Mouse (Mus musculus) v-Abl transformed pro-B cells (cell line): ENCODE data around the gene Rpn2.

Experiments
- in situ Hi-C, 2 experiments: fragments of 400-800 bp; cut with MboI; formaldehyde crosslinking; loops; one replicate each; pipeline ENCODE4 v1.15.1; 2025; ENCODE audit not compliant: unreplicated experiment in 2 of 2

Gene Rpn2

GRCm38 (mm10) chr2:157278717-157279415, at the start of gene Rpn2:
Gene Rpn2, plus strand, starts transcription at chr2:157279017.
- in situ Hi-C loops, result no loop called here

- in situ Hi-C loops, result no loop called here
Observed at GRCm38 (mm10) chr2:157235946-157236345, 42.9 kb upstream of the Rpn2 start.

GRCm38 (mm10) chr2:157245001-157245400, 33.8 kb upstream of the Rpn2 start:
- in situ Hi-C loops, result no loop called here

- in situ Hi-C loops, result no loop called here
Observed at GRCm38 (mm10) chr2:157245603-157246002, 33.2 kb upstream of the Rpn2 start.

GRCm38 (mm10) chr2:157248111-157248510, 30.7 kb upstream of the Rpn2 start:
- in situ Hi-C loops, result no loop called here

GRCm38 (mm10) chr2:157259720-157260119, 19.1 kb upstream of the Rpn2 start:
- in situ Hi-C loops, result loop anchor here in 1 of 2 experiments (10.0 kb wide), 1 partner anchor 45 kb away; no protein-coding TSS in a partner anchor

GRCm38 (mm10) chr2:157261930-157262329, 16.9 kb upstream of the Rpn2 start:
- in situ Hi-C loops, result loop anchor here in 1 of 2 experiments (10.0 kb wide), 1 partner anchor 47 kb away; no protein-coding TSS in a partner anchor

- in situ Hi-C loops, result loop anchor here in 1 of 2 experiments (10.0 kb wide), 1 partner anchor 48 kb away; no protein-coding TSS in a partner anchor
Observed at GRCm38 (mm10) chr2:157262506-157262905, 16.3 kb upstream of the Rpn2 start.

- in situ Hi-C loops, result loop anchor here in 1 of 2 experiments (10.0 kb wide), 1 partner anchor 48 kb away; no protein-coding TSS in a partner anchor
Observed at GRCm38 (mm10) chr2:157263101-157263500, 15.7 kb upstream of the Rpn2 start.

- in situ Hi-C loops, result loop anchor here in 1 of 2 experiments (10.0 kb wide), 1 partner anchor 49 kb away; no protein-coding TSS in a partner anchor
Observed at GRCm38 (mm10) chr2:157263832-157264231, 15.0 kb upstream of the Rpn2 start.

GRCm38 (mm10) chr2:157279416-157279800, 591 bp downstream of the Rpn2 start, which contains the start of gene Mroh8:
Gene Mroh8, minus strand, starts transcription at chr2:157279549.
- in situ Hi-C loops, result no loop called here

GRCm38 (mm10) chr2:157283321-157283720, 4.5 kb downstream of the Rpn2 start:
- in situ Hi-C loops, result loop anchor here in 1 of 2 experiments (10.0 kb wide), 1 partner anchor 159 kb away; no protein-coding TSS in a partner anchor

GRCm38 (mm10) chr2:157287542-157287941, 8.7 kb downstream of the Rpn2 start:
- in situ Hi-C loops, result loop anchor here (5.0 to 10.0 kb wide), 4 partner anchors 50 to 285 kb away; partner anchors contain the start of gene Blcap (in 2 of the 2)

- in situ Hi-C loops, result loop anchor here (5.0 to 10.0 kb wide), 4 partner anchors 48 to 283 kb away; partner anchors contain the start of gene Blcap (in 2 of the 2)
Observed at GRCm38 (mm10) chr2:157288996-157289395, 10.2 kb downstream of the Rpn2 start.

- in situ Hi-C loops, result loop anchor here in 1 of 2 experiments (5.0 kb wide), 2 partner anchors 45 to 175 kb away; no protein-coding TSS in a partner anchor
Observed at GRCm38 (mm10) chr2:157292093-157292492, 13.3 kb downstream of the Rpn2 start.

- in situ Hi-C loops, result no loop called here
Observed at GRCm38 (mm10) chr2:157296105-157296689, 17.4 kb downstream of the Rpn2 start.

- in situ Hi-C loops, result no loop called here
Observed at GRCm38 (mm10) chr2:157300051-157300450, 21.2 kb downstream of the Rpn2 start.

- in situ Hi-C loops, result no loop called here
Observed at GRCm38 (mm10) chr2:157303096-157303495, 24.3 kb downstream of the Rpn2 start.

- in situ Hi-C loops, result no loop called here
Observed at GRCm38 (mm10) chr2:157306091-157307032, 27.5 kb downstream of the Rpn2 start.

GRCm38 (mm10) chr2:157307715-157308265, 29.0 kb downstream of the Rpn2 start:
- in situ Hi-C loops, result no loop called here
